Mouse (Mus musculus) CH12.LX (cell line): ENCODE measurements around the gene Tgfbr3l. TPM values are rescaled to one million over a fixed set of nuclear protein-coding genes. Genes with fewer than 3 reads are reported as not detected.

Source experiments
- DNase-seq: peaks from one replicate; pipeline ENCODE4 v3.0.0-alpha.2; 2013; ENCODE audit errors: extremely low read depth
- H3K27ac ChIP-seq: 2 replicates; pipeline ENCODE4 v1.5.1; 2012; ENCODE audit warnings: low read depth, mild to moderate bottlenecking, control low read depth, moderate library complexity; ENCODE audit not compliant: insufficient read depth
- H3K27me3 ChIP-seq: replicated peaks from 2 replicates; pipeline ENCODE3; 2012; ENCODE audit warnings: inconsistent platforms
- H3K36me3 ChIP-seq, 2 experiments: replicated peaks in 1 of 2; 2 replicates each; pipeline versions ENCODE3 to v1.6.1; 2012; ENCODE audit warnings: inconsistent platforms in 1 of 2, low read length in 1 of 2, mild to moderate bottlenecking in 1 of 2, mixed read lengths in 1 of 2, moderate library complexity in 1 of 2; ENCODE audit not compliant: control insufficient read depth in 1 of 2, insufficient read depth in 1 of 2
- H3K4me1 ChIP-seq, 2 experiments: 2 replicates each; pipeline ENCODE4 v1.6.1; 2012; ENCODE audit warnings: inconsistent platforms in 1 of 2, moderate library complexity in 1 of 2; ENCODE audit not compliant: insufficient read depth in 2 of 2, control insufficient read depth in 1 of 2
- H3K4me2 ChIP-seq: 2 replicates; pipeline ENCODE4 v1.6.1; 2012; ENCODE audit warnings: low read depth, mild to moderate bottlenecking, control low read depth; ENCODE audit not compliant: poor library complexity, insufficient read depth, severe bottlenecking
- H3K4me3 ChIP-seq, 3 experiments: fragments of 150-350 bp in 1 of 3; sonication (generic) in 1 of 3; replicated peaks in 1 of 3; 2 replicates each; pipeline versions ENCODE3 to v1.5.1; 2011 to 2012; ENCODE audit warnings: low read depth in 2 of 3, low read length in 2 of 3, mild to moderate bottlenecking in 2 of 3, moderate library complexity in 2 of 3, control low read depth in 1 of 3, improper control_type of control experiment in 1 of 3, inconsistent platforms in 1 of 3, mixed read lengths in 1 of 3; ENCODE audit not compliant: poor library complexity in 1 of 3
- H3K79me2 ChIP-seq: replicated peaks from 2 replicates; pipeline ENCODE4 v1.6.1; 2012; ENCODE audit warnings: mild to moderate bottlenecking, moderate library complexity; ENCODE audit not compliant: control insufficient read depth, poor library complexity, insufficient read depth, severe bottlenecking; ENCODE audit errors: extremely low read depth
- H3K9ac ChIP-seq: 2 replicates; pipeline ENCODE4 v1.6.1; 2012; ENCODE audit warnings: low read depth, mild to moderate bottlenecking, control low read depth, moderate library complexity; ENCODE audit not compliant: insufficient read depth
- H3K9me3 ChIP-seq: replicated peaks from 2 replicates; pipeline ENCODE3; 2012; ENCODE audit warnings: low read length, inconsistent platforms, mixed read lengths
- BHLHE40 ChIP-seq: IDR thresholded peaks from 2 replicates; pipeline ENCODE4 v1.6.1; 2011; ENCODE audit warnings: mild to moderate bottlenecking, low read depth, low read length, improper control_type of control experiment
- CHD1 ChIP-seq: IDR thresholded peaks from 2 replicates; pipeline ENCODE4 v1.6.1; 2012; ENCODE audit warnings: low read depth, low read length, improper control_type of control experiment, inconsistent platforms
- CHD2 ChIP-seq: IDR thresholded peaks from 2 replicates; pipeline ENCODE4 v1.6.1; 2011; ENCODE audit warnings: low read length, improper control_type of control experiment
- CTCF ChIP-seq, 2 experiments: IDR thresholded peaks in 1 of 2; conservative IDR thresholded peaks in 1 of 2; 2 replicates each; pipeline ENCODE4 v1.5.1; 2011 to 2012; ENCODE audit warnings: low read depth in 2 of 2, low read length in 2 of 2, improper control_type of control experiment in 1 of 2, inconsistent platforms in 1 of 2, mild to moderate bottlenecking in 1 of 2, moderate library complexity in 1 of 2
- E2F4 ChIP-seq: IDR thresholded peaks from 2 replicates; pipeline ENCODE4 v1.6.1; 2011; ENCODE audit warnings: low read depth, low read length, improper control_type of control experiment; ENCODE audit not compliant: insufficient replicate concordance
- ELF1 ChIP-seq: IDR thresholded peaks from 2 replicates; pipeline ENCODE4 v1.6.1; 2014; ENCODE audit warnings: low read depth, mild to moderate bottlenecking, inconsistent platforms, low read length, improper control_type of control experiment
- EP300 ChIP-seq: IDR thresholded peaks from 2 replicates; pipeline ENCODE4 v1.6.1; 2011; ENCODE audit warnings: low read length, improper control_type of control experiment
- ETS1 ChIP-seq: conservative IDR thresholded peaks from 2 replicates; pipeline ENCODE4 v1.6.1; 2012; ENCODE audit warnings: low read depth, mild to moderate bottlenecking, inconsistent platforms, low read length, improper control_type of control experiment, moderate library complexity
- GABPA ChIP-seq: IDR thresholded peaks from 2 replicates; pipeline ENCODE4 v1.6.1; 2012; ENCODE audit warnings: low read depth, low read length, improper control_type of control experiment, inconsistent platforms; ENCODE audit not compliant: insufficient replicate concordance
- HCFC1 ChIP-seq: IDR thresholded peaks from 2 replicates; pipeline ENCODE4 v1.6.1; 2012; ENCODE audit warnings: low read depth, mild to moderate bottlenecking, inconsistent platforms, low read length, improper control_type of control experiment
- IRF4 ChIP-seq: IDR thresholded peaks from 2 replicates; pipeline ENCODE4 v1.6.1; 2014; ENCODE audit warnings: low read depth, mild to moderate bottlenecking, inconsistent platforms, low read length, improper control_type of control experiment
- JUN ChIP-seq: IDR thresholded peaks from 2 replicates; pipeline ENCODE4 v1.6.1; 2011; ENCODE audit warnings: low read depth, mild to moderate bottlenecking, low read length, improper control_type of control experiment, moderate library complexity; ENCODE audit not compliant: insufficient read depth
- JUND ChIP-seq: conservative IDR thresholded peaks from 2 replicates; pipeline ENCODE4 v1.6.1; 2011; ENCODE audit warnings: low read depth, low read length, improper control_type of control experiment
- KAT2A ChIP-seq: IDR thresholded peaks from 2 replicates; pipeline ENCODE4 v1.6.1; 2012; ENCODE audit warnings: low read length, improper control_type of control experiment, inconsistent platforms; ENCODE audit not compliant: insufficient replicate concordance
- MAFK ChIP-seq: IDR thresholded peaks from 2 replicates; pipeline ENCODE4 v1.6.1; 2011; ENCODE audit warnings: low read length, improper control_type of control experiment; ENCODE audit not compliant: insufficient replicate concordance
- MAX ChIP-seq: IDR thresholded peaks from 2 replicates; pipeline ENCODE4 v1.6.1; 2011; ENCODE audit warnings: low read length, improper control_type of control experiment
- MAZ ChIP-seq: IDR thresholded peaks from 2 replicates; pipeline ENCODE4 v1.6.1; 2012; ENCODE audit warnings: low read depth, mild to moderate bottlenecking, inconsistent platforms, low read length, improper control_type of control experiment, moderate library complexity
- MEF2A ChIP-seq: IDR thresholded peaks from 2 replicates; pipeline ENCODE4 v1.6.1; 2014; ENCODE audit warnings: low read depth, mild to moderate bottlenecking, inconsistent platforms, low read length, improper control_type of control experiment, borderline replicate concordance
- MXI1 ChIP-seq: IDR thresholded peaks from 2 replicates; pipeline ENCODE4 v1.6.1; 2011; ENCODE audit warnings: mild to moderate bottlenecking, low read depth, low read length, improper control_type of control experiment
- MYC ChIP-seq: IDR thresholded peaks from 2 replicates; pipeline ENCODE4 v1.6.1; 2011; ENCODE audit warnings: low read depth, mild to moderate bottlenecking, improper control_type of control experiment, low read length
- NELFE ChIP-seq: IDR thresholded peaks from 2 replicates; pipeline ENCODE4 v1.6.1; 2011; ENCODE audit warnings: low read depth, low read length, improper control_type of control experiment
- NRF1 ChIP-seq: IDR thresholded peaks from 2 replicates; pipeline ENCODE4 v1.6.1; 2014; ENCODE audit warnings: low read depth, mild to moderate bottlenecking, inconsistent platforms, low read length, improper control_type of control experiment, moderate library complexity
- PAX5 ChIP-seq: IDR thresholded peaks from 2 replicates; pipeline ENCODE4 v1.6.1; 2012; ENCODE audit warnings: low read length, inconsistent platforms, mixed read lengths
- POLR2A ChIP-seq: IDR thresholded peaks from 2 replicates; pipeline ENCODE4 v1.6.1; 2011; ENCODE audit warnings: low read depth, mild to moderate bottlenecking, improper control_type of control experiment, low read length
- POLR2AphosphoS2 ChIP-seq: IDR thresholded peaks from 2 replicates; pipeline ENCODE4 v1.6.1; 2011; ENCODE audit warnings: low read depth, low read length, improper control_type of control experiment
- RAD21 ChIP-seq: IDR thresholded peaks from 2 replicates; pipeline ENCODE4 v1.6.1; 2011; ENCODE audit warnings: low read depth, mild to moderate bottlenecking, low read length, improper control_type of control experiment, moderate library complexity
- RCOR1 ChIP-seq: conservative IDR thresholded peaks from 2 replicates; pipeline ENCODE4 v1.6.1; 2012; ENCODE audit warnings: low read depth, mild to moderate bottlenecking, inconsistent platforms, low read length, improper control_type of control experiment
- SIN3A ChIP-seq: IDR thresholded peaks from 2 replicates; pipeline ENCODE4 v1.6.1; 2012; ENCODE audit warnings: low read length, improper control_type of control experiment, inconsistent platforms
- SMC3 ChIP-seq: IDR thresholded peaks from 2 replicates; pipeline ENCODE4 v1.6.1; 2011; ENCODE audit warnings: low read depth, low read length, improper control_type of control experiment
- TBP ChIP-seq: conservative IDR thresholded peaks from 2 replicates; pipeline ENCODE4 v1.6.1; 2011; ENCODE audit warnings: low read depth, low read length, improper control_type of control experiment
- TCF12 ChIP-seq: IDR thresholded peaks from 2 replicates; pipeline ENCODE4 v1.6.1; 2014; ENCODE audit warnings: low read depth, mild to moderate bottlenecking, inconsistent platforms, low read length, improper control_type of control experiment
- UBTF ChIP-seq: IDR thresholded peaks from 2 replicates; pipeline ENCODE4 v1.6.1; 2012; ENCODE audit warnings: low read depth, mild to moderate bottlenecking, inconsistent platforms, low read length, improper control_type of control experiment, moderate library complexity
- USF1 ChIP-seq: IDR thresholded peaks from 2 replicates; pipeline ENCODE4 v1.6.1; 2014; ENCODE audit warnings: low read depth, mild to moderate bottlenecking, inconsistent platforms, low read length, improper control_type of control experiment
- USF2 ChIP-seq: conservative IDR thresholded peaks from 2 replicates; pipeline ENCODE4 v1.6.1; 2011; ENCODE audit warnings: low read depth, low read length, improper control_type of control experiment
- ZC3H11A ChIP-seq: IDR thresholded peaks from 2 replicates; pipeline ENCODE4 v1.6.1; 2012; ENCODE audit warnings: low read depth, mild to moderate bottlenecking, inconsistent platforms, low read length, improper control_type of control experiment
- ZKSCAN1 ChIP-seq: IDR thresholded peaks from 2 replicates; pipeline ENCODE4 v1.6.1; 2012; ENCODE audit warnings: low read depth, inconsistent platforms, low read length, improper control_type of control experiment, borderline replicate concordance
- ZMIZ1 ChIP-seq: IDR thresholded peaks from 2 replicates; pipeline ENCODE4 v1.6.1; 2012; ENCODE audit warnings: low read depth, mild to moderate bottlenecking, inconsistent platforms, low read length, improper control_type of control experiment
- ZNF384 ChIP-seq: IDR thresholded peaks from 2 replicates; pipeline ENCODE4 v1.6.1; 2012; ENCODE audit warnings: low read depth, low read length, improper control_type of control experiment, inconsistent platforms
- dilution Hi-C: fragments of 300-500 bp; cut with MboI; formaldehyde crosslinking; loops from 2 replicates; pipeline ENCODE4 v1.14.3; 2020; ENCODE audit warnings: low sequenced_read_pairs; ENCODE audit not compliant: extremely low pct_unique_long_range_greater_than_20kb, extremely low pct_ligation_motif_present
- in situ Hi-C: fragments of 300-500 bp; cut with MboI; formaldehyde crosslinking; loops from 3 replicates; pipeline ENCODE4 v1.14.3; 2019; ENCODE audit warnings: low sequenced_read_pairs, low pct_ligation_motif_present, low pct_unique_long_range_greater_than_20kb, mixed read lengths
- polyA plus RNA-seq: library from polyadenylated mRNA; unstranded; fragments of >175 nt; gene quantifications from 2 replicates; pipeline ENCODE4 v1.2.1, GENCODE M21; 2012; ENCODE audit warnings: low read depth; ENCODE audit not compliant: insufficient read length
- total RNA-seq, 2 experiments: library from RNA; depleted of rRNA; stranded (reverse); fragments of 300-350 nt in 1 of 2; fragments of >200 nt in 1 of 2; gene quantifications; 2 replicates each; pipeline ENCODE4 v1.2.3; 2012 to 2014

Gene Tgfbr3l
- total and polyA plus RNA-seq, 3 experiments = 2.0 to 13.3 (median 4.5) TPM

DNA sequence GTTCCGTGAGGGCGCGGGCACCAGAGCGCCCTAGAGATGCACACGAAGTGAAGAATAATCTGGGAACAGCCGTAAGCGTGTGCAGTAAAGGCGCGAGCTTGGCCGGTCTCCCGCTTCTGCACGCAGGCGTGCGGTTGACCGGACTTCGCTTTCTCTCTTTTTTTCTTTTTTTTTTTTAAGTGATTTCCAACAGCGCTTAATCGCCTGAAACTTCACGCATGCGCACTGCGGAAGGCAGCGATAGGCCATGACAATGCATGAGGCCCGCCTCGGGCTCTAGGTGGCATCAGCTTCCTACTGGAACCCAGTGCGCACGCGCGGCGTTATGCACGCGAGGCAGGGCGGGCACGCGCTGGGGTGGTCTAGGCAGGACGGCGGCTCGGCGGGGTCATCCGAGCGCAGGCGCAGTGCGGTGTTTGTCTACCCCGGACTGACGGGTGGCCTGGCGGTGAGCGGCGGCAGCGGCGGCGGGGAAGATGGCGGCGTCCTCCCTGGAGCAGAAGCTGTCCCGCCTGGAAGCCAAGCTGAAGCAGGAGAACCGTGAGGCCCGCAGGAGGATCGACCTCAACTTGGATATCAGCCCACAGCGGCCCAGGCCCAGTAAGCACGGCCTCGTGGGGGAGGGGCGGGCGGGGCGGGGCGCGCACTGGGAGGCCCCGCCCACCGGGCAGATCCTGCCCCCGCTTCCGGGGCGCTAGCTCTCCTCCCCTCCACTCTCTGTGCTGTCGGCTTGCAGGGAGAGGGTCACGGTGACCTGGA is 9.4 kb upstream of the Tgfbr3l start, which contains the start of the genes Map2k7 and Gm49320:
Gene Map2k7 (plus strand): TSS at position 307 of the 759 bp plus-strand sequence.
Gene Gm49320 (plus strand): TSS at position 432 of the 759 bp plus-strand sequence.
- DNase-seq = peak; percentile 99
- Histone ChIP-seq H3K79me2 (peaks cover 23% of the 10 kb centered on the region), H3K4me1 (peaks cover 7 to 28% of the 10 kb centered on the region in 2 experiments; a peak in 3 of 4 replicates), H3K36me3 (peaks cover 20 to 40% of the 10 kb centered on the region in 2 experiments), H3K27me3 (peaks cover 13% of the 10 kb centered on the region), H3K9me3 (no peaks in the 10 kb centered on the region), H3K27ac (peak within 1 kb of the TSS; percentile 89), H3K9ac (peak within 1 kb of the TSS; percentile 84), H3K4me3 (peak within 1 kb of the TSS; percentile 77 to 95 (median 78)), H3K4me2 (peak within 1 kb of the TSS; percentile 57)
- dilution Hi-C loops (no loop called here), in situ Hi-C loops (no loop called here)
- peak; percentile 90 for TF ChIP-seq MYC
- peak; percentile 62 for TF ChIP-seq ELF1
- TF ChIP-seq ETS1 = no peak
- peak; percentile 71; the same call in 1 of the 2 replicates for TF ChIP-seq KAT2A
- TF ChIP-seq MAX = peak; percentile 83
- TF ChIP-seq RAD21 = no peak
- peak; percentile 77 for TF ChIP-seq NELFE
- peak; percentile 28; the same call in 1 of the 2 replicates for TF ChIP-seq SIN3A
- TF ChIP-seq TBP = peak; percentile 66
- no peak for TF ChIP-seq PAX5
- TF ChIP-seq MAZ = no peak
- no peak for TF ChIP-seq CHD1
- TF ChIP-seq MAFK = no peak
- TF ChIP-seq E2F4 = no peak
- TF ChIP-seq CHD2 = peak; percentile 70
- no peak for TF ChIP-seq ZC3H11A
- TF ChIP-seq NRF1 = peak; percentile 98
- peak; percentile 16; the same call in 1 of the 2 replicates for TF ChIP-seq IRF4
- TF ChIP-seq USF1 = peak; percentile 14; the same call in 1 of the 2 replicates
- TF ChIP-seq CTCF (conservative IDR thresholded peaks at IDR 0.05 in 1 of 2, IDR thresholded peaks at IDR 0.05 in 1 of 2; ENCODE audit: low read depth in 2 of 2, low read length in 2 of 2) = peak in 1 of 2 experiments; percentile 58; a peak in 2 of 4 replicates
- TF ChIP-seq SMC3 = no peak
- peak; percentile 98 for TF ChIP-seq BHLHE40
- TF ChIP-seq ZKSCAN1 = no peak
- no peak for TF ChIP-seq JUND
- TF ChIP-seq EP300 = no peak
- peak; percentile 51; the same call in 1 of the 2 replicates for TF ChIP-seq TCF12
- peak; percentile 96 for TF ChIP-seq ZNF384
- peak; percentile 70 for TF ChIP-seq POLR2A
- TF ChIP-seq ZMIZ1 = no peak; the same call in none of the 2 replicates
- TF ChIP-seq MEF2A = peak; percentile 52
- TF ChIP-seq RCOR1 = no peak
- TF ChIP-seq JUN = no peak
- peak; percentile 63; the same call in 1 of the 2 replicates for TF ChIP-seq MXI1
- no peak for TF ChIP-seq POLR2AphosphoS2
- no peak for TF ChIP-seq USF2
- TF ChIP-seq UBTF = no peak
- TF ChIP-seq HCFC1 = peak; percentile 82
- no peak for TF ChIP-seq GABPA
